Mouse (Mus musculus): ENCODE measurements around the gene Phc3.

Gene Phc3

DNA sequence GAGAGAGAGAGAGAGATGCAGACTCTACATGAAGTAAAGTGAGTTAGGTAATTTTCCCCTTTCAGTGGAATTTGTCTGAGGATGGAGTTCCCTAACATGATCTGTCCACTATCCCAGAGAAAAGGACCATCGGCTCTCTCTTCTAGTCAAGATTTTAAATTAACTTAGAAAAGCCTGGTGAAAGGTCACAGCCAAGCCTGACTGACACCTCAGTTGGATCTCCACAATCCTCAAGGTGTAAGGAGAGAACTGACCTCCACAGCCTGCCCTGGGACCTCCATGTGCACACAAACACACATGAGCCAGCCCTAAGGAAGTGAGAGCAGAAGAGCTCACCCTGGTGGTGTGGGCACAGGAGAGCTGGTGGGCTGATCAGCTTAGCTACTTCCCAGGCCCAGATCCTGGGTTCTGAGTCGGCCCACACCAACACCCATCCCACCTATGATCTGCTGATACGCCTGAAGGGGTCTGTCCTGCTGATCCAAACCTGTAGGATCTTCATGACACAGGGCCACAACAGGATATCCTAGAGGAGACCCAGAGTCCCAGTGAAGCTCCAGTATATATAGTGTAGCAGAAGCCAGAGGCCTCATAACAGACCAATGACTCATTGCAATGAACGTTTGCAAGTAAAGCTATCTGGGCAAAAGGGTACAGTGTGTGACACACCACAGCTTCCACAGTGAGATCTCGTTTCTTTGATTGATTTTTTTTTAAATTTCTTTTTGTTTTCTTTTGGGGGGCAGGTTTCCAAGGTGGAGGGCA is 12.6 kb upstream of the Phc3 start:
- DNase-seq (ENCODE audit: extremely low read depth, low read depth), result no peak

DNA sequence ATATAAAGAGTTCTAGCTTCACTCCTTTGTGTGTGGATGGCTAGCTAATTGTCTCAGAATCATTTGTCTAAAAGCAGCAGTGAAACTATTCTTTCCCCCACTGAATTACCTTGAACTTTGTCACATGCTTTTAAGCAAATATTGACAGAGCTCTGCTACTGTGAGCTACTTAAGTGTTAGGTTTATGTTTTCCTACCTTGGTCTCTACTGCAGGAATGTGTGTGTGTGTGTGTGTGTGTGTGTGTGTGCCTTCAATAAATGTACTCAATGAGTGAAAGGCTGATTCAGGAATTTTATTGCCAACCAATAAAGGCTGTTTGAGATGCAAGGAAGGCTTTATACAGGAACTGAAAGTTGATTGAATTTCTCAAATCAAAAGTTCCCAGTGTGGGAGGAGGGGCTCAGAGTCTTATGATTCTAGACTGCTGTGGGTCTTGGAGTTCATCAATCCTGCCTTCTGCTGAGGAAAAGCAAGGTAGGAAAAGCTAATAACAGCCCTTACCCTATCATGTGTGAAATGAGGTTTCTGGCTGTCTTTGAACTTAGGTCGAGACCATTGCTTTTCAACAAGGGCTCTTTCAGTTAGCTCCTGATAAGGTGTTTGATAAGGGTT is 7.9 kb upstream of the Phc3 start:
- DNase-seq (ENCODE audit: extremely low read depth, low read depth), result no peak

DNA sequence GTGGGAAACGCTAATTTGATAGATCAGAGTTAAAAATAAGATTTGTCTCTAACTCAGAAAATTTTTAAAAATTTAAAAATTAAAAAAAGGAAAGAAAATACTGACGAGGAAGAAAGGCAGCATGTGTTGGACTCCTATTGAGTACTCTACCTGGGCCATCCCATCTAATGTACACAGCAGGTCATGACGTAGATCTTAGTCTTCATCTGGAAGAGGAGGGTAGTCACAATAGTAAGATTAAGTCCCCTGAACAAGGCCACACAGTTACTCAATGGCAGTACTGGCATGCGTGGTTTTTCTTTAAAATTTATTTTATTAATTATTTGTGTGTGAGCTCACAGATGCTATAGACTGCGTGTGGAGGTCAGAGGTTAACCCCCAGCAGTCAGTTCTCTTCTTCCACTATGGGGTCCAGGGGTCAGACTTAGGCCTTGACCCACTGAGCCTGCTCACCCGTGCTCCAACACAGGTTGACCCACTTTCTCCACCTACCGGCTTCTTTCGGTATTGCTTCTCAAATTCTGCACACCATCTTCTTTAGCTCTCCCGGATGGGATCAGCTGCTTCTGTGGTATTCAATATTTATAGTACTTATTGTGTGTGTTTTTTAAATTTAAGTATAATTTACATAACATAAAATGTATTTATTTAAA is 6.0 kb upstream of the Phc3 start:
- peak; percentile 51 for DNase-seq (ENCODE audit: extremely low read depth, low read depth)

DNA sequence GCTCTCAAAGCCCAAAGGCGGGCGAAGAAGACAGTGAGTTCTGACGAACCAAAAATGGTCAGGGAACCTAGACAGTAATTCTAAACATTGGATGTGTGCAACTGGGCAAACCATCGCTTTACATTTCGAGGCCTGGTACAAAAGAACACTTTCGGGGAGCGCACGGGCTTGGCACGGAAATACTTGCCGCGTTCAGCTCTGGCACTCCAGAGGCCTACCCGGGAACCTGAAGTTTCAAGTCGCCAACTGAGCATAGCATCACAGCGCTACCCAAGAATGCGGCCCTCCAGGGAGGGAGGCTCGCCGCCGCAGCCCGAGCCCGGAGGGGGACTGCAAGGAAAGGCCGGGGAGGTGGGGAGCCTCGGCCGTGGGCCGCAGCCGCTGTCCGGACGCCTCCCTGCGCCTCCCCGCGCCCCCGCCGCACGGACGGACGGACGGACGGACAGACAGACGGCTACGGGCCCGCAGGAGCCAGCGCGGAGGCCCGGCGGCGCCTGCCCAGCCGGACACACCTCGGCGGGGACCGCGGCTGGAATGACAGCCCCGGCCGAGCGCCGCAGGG is 603 bp downstream of the Phc3 start:
- DNase-seq (ENCODE audit: extremely low read depth, low read depth), result peak; percentile 45

DNA sequence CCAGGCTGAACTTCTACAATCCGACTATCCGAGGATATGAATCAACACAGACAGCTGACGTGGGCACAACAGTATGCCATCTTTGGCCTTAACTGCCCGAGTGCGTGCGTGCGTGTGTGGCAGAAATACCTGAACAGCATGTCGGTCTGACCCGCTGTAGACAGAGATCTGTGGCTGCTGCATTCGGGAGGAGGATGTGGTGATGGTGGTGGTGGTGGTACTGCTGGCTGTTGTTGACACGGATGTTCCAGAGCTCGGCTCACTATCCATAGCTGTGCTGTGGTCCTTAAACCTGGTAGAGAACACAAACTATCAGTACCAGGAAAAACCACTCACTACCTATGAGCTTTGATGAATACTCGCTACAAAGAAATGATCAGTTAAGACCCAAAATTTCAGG is 3.6 kb downstream of the Phc3 start:
- no peak for DNase-seq (ENCODE audit: extremely low read depth, low read depth)

DNA sequence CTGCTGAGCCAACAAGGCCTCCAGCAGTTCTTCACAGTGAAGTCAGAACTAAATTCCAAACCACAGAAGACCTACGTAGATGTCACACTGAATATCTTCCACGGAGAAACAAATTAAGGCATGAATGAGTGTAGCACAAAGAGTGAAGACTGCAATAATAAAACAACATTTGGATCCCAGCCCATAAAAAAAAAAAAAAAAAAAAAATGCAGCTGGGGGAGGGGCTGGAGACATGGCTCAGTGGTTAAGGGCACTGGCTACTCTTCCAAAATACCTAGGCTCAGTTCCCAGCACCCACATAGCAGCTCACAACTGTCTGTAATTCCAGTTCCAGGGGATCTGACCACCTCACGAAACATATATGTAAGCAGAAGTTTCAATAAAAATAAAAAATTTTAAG is 5.0 kb downstream of the Phc3 start:
- DNase-seq (ENCODE audit: extremely low read depth, low read depth), result no peak

DNA sequence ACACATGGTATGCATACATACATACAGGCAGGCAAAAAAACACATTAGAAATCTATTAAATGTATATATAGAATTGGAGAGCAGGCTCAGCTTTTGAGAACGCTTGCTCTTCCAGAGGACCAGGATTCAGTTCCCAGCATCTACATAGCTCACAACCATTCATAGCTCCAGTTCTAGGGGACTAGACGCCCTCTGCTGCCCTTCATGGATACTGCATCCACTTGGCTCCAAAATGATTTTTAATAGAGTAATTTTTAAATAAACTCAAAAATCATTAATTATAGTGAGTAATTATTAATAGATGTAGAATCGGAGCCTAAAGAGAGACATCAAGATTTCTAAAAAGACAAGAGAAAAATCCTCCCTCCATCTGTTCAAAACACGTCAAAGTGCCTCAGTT is 6.1 kb downstream of the Phc3 start:
- DNase-seq (ENCODE audit: extremely low read depth, low read depth), result no peak

DNA sequence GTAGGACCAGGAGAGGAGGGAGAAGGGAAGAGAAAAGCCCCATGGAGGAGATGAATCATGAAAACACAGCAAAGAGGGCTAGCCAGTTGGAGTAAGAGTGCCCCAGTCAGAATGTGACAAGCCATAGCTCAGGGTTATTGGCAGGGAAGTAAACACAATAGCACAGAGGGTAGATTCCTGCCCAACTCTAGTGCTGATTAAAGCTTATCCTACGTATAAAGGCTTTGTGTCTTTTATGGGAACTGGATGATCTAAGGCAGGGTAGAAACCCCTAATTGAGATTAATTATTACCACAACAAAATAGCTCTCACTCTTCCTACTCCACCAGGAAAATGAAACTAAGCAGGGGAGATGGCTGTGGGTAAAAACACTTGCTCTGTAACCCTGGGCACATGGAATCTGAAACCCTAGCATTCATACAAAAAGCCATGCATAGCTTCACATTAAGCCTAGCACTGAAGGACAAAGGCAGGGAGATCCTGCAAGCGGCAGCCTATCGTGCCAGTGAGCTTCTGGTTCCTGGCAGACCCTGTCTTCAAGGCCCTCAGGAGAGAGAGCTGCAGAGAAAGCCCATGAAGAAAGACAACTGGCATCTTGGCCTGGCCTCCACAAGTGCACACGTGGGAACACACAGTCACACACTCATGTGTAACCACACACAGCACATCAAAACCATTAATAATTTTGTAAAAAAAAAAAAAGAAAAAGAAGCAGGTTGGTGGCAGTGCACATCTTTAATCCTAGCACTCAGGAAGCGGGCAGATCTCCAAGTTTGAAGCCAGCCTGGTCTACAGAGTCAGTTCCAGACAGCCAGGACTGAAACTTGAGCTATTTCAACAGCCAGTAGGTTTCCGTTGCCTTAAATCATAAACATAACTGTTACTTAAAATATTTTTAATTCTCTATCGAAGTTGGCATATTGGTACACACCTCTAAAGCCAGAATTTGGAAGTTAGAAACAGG is 9.1 kb downstream of the Phc3 start:
- DNase-seq (ENCODE audit: extremely low read depth, low read depth), result no peak

DNA sequence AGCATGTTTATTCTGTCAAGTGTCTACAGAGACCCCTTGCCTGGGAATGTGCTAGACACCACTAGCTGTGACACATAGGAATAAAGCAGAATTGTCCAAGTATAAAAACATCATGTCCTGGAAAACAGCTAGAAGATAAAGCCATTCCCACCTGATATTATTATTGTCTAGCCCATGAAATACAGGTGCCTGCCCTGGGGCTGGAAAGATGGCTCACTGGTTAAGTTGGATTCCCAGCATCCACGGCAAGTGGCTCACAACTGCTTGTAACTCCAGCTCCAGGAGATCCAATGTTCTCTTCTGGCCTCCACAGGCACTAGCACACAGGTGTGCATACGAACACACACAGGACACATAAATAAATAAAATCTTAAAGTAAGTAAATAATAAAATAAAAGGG is 10.5 kb downstream of the Phc3 start:
- no peak for DNase-seq (ENCODE audit: extremely low read depth, low read depth)

DNA sequence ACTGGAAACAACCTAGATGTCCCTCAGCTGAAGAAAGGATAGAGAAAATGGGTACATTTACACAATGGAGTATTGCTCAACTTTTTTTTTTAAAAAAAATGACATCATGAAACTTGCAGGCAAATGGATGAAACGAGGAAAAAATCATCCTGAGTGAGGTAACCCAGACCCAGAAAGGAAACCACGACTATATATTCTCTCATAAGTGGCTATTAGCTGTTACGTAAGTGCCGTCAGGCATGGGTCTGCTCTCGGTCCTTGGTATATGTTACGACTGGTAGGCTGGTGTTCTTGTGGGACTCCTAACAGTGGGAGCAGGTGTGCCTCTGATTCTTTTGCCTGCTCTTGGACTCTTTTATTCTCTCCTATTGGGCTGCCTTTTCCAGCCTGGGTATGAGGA is 12.9 kb downstream of the Phc3 start:
- DNase-seq (ENCODE audit: extremely low read depth, low read depth), result no peak

DNA sequence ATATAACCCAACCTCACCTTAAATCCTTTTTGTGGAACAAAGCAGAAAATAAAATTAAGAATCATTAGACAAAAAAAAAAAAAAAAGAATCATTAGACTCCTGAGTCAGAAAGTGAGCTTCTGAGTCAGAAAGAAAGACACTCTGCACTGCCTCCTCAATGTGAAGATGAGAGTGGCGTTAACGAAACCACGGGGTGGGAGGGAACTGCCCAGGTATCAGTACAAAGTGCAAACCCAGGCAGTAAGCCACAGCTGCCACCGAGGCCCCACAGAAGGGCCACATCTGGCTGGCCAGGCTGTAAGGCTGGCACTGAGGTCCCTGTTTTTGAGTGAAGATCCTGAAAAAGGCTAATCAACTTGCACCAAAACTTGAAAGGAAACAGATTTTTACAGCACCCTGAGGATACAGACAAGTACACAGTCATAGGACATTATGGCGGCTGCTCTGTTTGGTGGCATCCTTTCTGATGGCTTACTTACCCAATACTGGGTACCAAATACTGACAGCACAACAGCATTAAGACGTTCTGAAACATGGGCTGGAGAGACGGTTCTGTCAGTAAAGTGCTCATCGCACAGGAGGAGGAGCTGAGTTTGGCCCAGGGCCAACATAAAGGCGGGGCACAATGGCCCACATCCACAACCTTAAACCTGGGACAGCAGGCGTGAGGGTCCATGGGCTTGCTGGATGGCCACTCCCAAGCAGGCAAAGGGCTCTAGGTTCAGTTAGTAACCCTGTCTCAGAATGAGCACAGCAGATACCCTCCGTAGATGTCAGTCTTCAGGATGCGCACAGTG is 16.7 kb downstream of the Phc3 start:
- no peak for DNase-seq (ENCODE audit: extremely low read depth, low read depth)

DNA sequence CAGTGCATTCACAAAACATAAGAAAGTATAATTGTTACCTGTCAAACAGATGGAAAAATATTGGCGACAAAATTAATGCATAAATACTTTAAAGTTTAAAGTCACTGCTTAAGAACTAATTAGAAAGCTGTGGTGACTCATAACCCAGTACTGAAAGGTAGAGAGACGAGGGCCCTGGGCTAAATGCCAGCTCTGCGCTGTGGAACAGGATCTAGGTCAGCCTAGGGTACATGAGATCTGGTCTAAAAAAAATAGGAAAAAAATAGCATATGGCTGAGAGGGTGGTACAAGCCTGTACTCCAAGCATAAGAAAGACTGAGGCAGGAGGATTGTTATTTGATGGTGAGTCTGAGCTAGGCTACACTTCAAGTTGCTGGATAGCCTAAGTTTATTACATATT is 17.6 kb downstream of the Phc3 start:
- no peak for DNase-seq (ENCODE audit: extremely low read depth, low read depth)

DNA sequence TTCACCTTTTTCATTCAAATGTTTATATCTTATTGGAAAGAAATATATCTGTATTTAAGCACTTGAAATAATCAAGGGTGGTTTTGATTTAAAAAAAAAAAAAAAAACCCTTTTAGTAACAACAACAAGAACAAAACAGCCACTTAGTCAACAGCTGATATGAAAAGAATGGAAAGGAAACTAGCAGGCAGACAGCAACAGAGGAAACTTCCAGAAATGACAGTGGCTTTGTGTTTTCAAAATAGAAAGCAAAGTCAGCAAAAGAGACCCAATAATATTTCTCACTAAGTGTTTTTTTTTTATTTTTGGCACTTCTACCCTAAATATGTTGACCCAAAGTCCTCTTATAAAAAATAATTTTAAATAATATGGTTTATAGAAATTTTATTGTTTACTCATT is 34.8 kb downstream of the Phc3 start:
- DNase-seq (ENCODE audit: extremely low read depth, low read depth), result no peak

DNA sequence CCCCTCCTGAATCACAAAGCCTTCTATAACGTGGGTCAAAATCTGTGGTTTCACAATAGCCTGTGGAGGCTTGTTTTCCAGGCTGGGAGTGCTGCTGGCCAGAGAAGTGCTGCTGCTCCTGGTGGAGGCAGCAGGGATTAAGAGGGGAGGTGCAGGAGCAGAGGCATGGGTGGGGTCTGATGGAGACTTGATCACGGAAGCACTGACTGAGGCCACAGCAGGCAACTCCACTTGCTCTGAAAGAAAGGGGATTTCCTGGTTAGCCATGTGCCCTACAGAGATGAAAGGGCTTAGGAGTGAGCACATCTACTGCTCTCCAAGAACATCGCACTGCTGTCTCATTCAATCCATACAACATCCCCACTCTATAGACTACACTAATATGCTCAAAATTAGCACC is 39.4 kb downstream of the Phc3 start:
- DNase-seq (ENCODE audit: extremely low read depth, low read depth), result no peak

DNA sequence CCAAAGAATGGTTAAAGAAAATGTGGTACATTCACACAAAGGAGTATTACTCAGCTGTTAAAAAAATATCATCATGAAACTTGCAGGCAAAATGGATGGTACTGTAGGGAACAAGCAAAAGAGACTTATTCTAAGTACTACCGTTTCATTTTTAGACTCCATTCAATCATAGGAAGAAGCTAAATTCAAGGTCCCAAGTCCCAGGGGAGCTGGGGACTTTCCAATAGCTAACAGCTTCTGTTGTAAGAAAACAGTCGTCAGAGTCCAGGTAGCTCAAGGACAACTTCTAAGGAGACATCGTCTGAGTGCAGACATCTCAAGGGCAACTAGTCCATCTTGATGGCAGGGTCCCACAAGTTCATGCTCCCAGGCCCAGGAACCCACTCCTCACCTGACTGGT is 41.6 kb downstream of the Phc3 start:
- no peak for DNase-seq (ENCODE audit: extremely low read depth, low read depth)

DNA sequence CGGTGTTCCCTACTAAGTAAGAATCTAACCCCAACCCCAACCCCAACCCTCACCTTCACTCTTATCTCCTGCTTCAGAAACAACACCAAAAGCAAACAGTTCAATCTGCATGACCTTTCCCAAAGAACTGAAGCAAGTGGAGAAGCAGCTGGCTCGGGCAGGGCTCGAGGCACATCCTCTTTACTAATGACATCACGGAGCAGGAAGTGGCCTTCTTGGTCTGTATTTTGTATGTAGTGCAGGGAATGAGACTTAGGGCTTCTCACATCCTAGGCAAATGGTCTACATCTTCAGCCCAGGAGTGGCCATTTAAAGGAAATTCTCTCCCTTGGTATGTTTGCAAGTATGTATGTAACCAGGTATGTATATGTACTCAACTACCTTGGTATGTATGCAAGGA is 52.1 kb downstream of the Phc3 start:
- no peak for DNase-seq (ENCODE audit: extremely low read depth, low read depth)

DNA sequence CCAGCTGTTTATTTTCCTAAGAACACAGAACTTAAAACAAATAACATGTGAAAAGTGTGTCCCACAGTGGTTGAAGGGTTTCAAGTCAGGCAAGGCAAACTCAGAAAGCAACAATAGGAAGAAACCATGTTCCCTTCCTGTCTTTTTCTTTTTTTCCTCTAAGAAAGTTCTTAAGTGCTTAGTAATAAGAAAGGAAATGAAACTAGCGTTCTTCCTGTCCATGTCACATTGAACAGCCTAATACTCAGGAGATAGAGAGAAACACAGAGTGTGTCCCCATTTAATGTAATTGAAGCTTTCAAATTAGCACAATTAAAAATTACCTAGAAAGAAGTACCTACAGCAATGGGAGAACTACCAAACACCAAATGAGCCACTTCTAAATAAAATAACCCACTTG is 64.6 kb downstream of the Phc3 start:
- DNase-seq (ENCODE audit: extremely low read depth, low read depth), result no peak

DNA sequence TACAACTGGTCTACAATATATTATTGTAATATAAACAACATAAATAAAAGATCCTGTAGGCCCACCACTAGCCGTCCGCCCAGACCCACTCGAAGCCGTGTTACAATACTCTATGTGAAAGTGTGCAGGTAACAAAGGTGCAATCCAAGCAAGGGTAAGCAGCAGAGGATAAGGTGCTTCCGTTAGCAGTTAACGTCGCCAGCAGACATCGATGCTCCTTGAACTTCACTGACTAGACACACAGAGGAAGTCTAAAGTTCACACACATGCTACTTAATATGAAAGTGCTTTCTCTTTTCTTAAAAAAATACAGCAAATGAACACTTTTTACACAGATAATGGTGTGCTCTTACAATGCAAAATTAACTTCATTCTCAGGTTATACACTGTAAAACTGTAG is 69.8 kb downstream of the Phc3 start:
- DNase-seq (ENCODE audit: extremely low read depth, low read depth), result no peak

DNA sequence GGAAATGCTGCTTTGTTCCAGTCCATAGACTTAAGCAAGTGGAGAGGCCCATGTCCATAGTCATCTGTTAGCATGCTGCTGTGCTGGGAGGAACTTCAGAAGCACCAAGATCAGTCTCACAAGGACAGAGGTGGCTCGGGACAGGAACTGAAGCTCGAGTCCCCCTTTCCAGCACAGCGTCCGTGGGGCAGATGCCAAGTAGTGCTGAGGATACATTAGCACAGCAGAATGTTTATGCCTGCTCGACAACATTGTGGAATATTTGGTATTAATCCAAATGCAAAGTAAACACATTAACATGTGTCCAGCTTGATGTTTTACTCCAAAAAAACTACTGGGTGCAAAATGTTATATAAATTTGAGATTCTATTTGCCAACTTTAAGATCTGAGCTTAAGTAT is 72.5 kb downstream of the Phc3 start:
- no peak for DNase-seq (ENCODE audit: extremely low read depth, low read depth)

DNA sequence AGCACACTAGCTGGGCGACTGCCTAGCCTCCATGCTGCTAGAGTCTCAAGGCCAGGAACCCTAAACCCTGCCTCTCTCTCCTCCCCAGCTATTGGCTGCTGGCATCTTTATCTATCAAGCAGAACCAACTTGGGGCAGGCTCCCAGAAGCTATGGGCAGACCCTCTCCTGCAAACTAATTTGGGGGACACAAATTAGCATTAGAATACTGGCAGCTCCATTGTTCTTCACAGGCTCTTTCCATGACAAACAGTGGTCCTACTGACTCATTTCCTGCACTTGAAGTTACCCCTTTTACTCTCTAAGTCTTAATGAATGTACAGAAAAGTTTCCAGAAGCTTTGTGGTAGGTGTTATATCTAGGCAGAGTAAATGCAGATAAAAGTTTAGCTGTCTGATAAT is 80.2 kb downstream of the Phc3 start:
- DNase-seq (ENCODE audit: extremely low read depth, low read depth), result no peak

DNA sequence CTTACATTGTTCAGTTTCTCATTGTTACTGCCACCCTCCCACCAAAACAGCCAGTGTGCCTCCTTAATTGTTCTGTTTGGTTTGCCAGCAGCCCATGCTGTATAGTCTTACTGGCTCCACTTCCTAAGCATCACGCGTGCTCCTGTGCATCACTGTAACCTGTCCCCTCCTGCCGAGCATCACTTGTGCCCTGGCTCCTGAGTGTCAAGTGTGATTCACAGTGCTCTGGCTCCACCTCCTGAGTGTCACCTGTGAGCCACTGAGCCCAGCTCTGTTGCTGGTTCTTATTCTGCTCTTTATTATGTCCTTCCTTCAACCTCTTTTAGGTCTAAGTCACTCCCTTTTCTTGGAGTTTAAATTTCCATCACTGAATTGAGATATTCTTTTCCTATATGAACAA is 81.8 kb downstream of the Phc3 start:
- no peak for DNase-seq (ENCODE audit: extremely low read depth, low read depth)
